Mouse (Mus musculus): ENCODE results near the gene Itga2.

DNA sequence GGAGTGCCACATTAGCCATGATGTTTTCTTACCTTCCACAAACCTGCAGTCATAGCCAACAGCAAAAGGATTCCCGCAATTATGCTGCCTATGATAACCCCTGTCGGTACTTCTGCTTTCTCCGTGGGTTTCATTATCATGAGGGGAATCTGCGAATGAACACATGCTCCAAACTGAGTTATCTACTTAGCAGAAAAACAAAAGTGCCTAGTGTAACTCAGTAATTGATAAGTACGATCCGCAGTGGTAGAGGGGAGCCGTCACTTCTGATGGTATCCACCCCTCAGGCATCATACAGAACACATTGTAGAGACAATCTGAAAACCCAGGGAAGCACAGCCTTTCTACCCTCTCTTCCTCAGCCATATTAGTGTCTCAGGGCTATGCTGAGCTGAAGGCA is 94.8 kb downstream of the Itga2 start:
- TF ChIP-seq CTCF (IDR thresholded peaks at IDR 0.05; ENCODE audit: extremely low read depth, insufficient read depth, low read length): no peak
- TF ChIP-seq POLR2A (IDR thresholded peaks at IDR 0.05; ENCODE audit: extremely low read depth, insufficient read depth, low read length): no peak

Data from cortical plate, adult 2 months (tissue).